Mouse (Mus musculus): ENCODE data around the gene Bckdha.

DNA sequence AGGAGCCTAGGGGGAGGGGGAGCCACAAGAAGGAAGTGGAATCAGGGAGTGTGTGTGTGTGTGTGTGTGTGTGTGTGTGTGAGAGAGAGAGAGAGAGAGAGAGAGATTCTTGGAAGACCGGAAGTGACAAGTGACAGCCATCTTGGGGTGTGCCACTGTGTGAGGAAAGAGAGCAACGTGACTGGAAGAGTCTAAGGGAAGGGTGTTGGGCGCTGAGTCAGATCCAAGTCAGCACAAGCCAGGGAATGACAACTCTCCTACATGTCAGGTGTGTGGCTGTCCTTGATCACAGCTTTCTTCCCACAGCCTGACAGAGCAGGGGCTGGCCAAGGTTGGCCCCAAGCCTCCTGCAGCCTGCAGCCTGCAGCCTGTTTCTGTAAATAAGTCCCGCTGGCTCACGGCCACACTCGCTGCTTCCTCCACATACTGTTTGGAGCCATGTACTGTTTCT, 47.0 kb upstream of the Bckdha start:
- no peak for TF ChIP-seq GATA1 (IDR thresholded peaks at IDR 0.05; ENCODE audit: low read length)
- no peak for TF ChIP-seq TAL1 (IDR thresholded peaks at IDR 0.05; ENCODE audit: low read length)

Measured in erythroblast, embryonic 14.5 days (primary cell).